Mouse (Mus musculus) thymus, postnatal 4 days (tissue): ENCODE data around the gene Klf13.

Source experiments
- DNase-seq: peaks from one replicate; pipeline ENCODE4 v3.0.0; 2021

The Klf13 gene

DNA sequence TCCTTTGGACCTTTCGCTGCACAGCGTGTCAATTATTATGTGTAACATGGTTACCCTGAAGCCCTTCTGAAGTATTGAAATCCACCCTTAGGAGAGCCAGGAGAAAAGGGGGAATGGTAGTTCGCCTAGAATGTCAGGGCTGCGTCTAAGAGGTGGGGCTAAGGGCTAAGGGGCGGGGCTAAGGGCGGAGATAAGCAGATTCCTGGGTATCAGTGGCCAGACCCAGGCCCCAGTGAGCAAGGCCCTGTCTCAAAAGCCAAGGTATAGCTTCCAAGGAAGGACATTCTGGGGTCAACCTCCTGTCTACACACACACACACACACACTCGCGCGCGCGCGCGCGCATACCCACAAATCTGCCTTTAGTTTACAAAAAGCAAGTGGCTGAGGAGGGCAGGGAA lies 61.1 kb downstream of the Klf13 start:
- no peak for DNase-seq

DNA sequence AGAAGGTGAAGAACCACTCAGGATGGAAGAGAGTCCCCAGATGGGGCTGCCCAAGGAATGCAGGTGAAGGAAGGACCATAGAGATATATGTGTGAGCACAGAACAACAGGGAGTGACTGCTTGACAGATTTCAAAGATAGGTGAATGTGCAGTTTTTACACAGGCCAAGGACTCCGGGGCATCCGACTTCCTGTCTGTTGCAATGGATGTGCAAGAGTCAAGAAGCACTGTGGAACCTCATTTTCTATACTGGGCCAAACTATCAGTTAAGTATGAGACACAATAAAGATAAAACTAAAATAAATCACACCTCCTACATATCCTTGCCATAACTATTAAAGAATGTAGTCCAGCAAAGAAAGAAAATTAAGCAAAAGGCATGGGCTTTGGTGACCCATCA lies 62.1 kb downstream of the Klf13 start:
- no peak for DNase-seq

DNA sequence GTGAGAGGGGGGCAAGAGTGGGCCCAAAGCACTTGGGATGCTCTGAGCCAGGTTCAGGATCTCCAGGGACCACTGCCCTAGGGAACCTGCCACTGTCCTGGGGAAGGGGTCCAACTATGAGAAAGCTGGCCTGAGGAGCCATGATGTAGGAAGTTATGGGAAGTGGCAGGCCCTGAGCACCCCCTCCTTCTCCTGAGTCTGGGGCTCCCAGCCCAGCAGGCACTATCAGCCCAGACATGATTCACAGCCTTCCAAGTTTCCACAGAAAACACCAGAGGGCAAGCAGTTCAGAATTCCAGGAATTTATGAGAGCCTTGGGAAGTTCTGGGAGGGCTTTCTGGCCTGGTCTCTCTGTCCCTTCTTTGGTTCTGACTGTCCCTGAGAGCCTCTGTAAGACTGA lies 63.0 kb downstream of the Klf13 start:
- DNase-seq, result no peak

DNA sequence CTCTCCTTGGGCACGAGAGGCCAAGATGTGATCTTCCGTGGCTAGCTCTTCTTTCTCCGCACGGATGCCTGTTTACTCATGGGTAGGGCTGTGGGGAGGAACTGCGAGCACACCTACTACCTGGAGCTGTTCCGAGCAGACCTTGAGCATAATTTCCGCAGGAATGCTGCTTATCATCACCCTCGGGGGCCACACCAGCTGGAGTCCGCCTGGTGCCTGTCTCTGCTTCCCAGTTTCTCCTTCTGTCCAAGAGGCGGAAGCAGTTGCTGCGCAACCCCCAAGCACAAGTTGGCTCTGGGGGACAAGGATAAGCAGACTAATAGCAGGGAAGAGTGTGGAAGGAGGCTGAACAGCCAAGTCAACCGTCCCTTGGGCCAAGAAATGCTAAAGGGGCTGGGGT lies 64.8 kb downstream of the Klf13 start:
- DNase-seq, result no peak

DNA sequence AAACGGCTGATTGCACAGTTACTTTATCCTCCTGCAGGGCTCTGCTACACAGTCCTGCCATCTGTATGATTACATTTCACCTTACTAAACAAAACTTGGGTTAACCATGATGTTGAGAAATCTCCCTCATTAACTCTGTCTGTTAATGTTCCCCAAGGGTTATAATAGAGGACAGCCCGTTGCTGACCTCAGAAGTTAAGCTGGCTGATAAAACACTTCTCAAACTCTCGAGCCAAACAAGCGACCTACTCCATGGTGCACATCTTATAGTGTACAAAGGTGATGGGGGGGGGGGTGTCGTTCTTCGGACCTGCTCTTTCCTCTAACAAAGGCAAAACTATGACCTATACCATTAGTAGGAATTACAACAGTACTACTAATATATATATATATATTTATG lies 67.0 kb downstream of the Klf13 start:
- no peak for DNase-seq

DNA sequence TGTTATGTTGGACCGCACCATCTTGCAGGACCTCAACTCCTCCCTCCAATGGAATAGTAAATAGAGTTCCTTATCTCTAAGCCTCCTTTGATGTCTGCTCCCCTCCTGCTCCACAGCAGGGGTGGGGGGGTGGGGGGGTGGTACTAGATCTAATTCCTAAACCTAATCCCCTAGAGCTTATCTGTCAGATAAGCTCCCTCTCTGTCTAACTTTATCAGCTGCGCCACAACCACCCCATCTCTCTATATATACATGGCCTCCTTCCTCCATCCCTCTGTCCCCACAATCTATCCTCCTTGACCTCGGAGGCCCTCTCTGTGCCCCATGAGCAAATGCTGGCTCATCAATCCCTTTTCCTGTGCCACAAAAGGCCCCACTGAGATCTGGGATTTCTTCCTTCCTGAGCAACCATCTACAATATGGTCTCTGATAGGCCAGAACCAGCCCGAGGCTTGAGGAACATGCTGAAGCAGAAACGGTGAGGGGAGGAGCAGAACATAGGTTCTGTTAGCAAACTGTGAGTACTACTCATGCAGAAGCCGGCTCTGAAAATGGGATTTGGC lies 70.3 kb downstream of the Klf13 start:
- DNase-seq, result no peak

DNA sequence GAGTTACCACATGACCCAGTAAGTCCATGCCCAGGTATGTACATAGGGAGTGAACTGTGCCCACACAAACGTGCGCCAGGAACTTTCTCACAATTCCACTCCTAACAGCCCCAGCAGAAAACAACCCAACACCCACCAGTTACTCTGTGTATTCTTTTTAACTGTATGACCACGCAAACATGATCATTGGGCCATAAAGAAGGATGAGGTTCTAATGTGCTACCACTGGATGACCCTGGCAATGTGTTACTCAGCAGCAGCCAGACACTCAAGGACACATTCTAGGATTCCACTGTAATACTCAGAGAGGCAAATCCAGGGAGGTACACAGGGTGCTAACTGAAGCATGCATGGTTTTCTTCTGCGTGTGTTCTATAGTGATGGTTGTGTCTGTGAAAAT lies 72.8 kb downstream of the Klf13 start:
- no peak for DNase-seq

DNA sequence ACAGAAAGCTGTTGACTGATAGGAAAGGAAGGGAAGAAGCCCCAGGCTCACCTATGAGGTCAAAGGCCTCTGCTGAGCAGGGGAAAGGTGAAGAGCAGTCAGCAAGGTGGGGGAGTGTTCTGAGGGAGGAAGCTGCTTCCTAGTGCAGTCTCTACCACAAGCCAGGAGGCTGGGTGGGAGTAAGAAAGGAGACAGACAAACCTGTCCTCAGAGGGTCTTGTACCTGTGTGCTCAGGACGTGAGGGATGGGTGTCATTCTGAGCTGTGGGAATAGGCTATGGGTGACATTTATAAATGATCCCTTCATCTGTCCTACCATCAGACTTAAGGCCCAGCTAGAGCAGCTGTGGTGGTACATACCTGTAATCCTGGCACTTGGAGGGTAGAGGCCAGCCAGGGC lies 75.7 kb downstream of the Klf13 start:
- no peak for DNase-seq

DNA sequence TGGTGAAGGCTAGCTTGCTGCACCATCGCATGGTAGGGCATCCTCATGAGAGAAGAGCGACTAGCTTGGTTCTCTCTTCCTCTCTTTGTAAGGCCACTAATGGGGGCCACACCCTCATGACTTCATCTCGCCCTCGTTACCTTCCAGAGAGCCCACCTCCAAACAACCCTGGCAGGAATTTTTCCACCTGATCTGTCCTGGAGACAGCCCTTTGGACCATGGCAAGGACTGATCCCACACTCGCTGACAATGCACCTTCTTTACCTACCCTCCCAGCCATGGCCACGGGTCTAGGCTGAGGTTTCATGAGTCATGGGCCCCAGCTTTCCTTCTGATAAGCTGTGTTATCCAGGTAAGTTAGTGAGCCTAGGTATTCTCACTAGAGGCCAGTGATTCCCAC lies 77.6 kb downstream of the Klf13 start:
- DNase-seq, result no peak

DNA sequence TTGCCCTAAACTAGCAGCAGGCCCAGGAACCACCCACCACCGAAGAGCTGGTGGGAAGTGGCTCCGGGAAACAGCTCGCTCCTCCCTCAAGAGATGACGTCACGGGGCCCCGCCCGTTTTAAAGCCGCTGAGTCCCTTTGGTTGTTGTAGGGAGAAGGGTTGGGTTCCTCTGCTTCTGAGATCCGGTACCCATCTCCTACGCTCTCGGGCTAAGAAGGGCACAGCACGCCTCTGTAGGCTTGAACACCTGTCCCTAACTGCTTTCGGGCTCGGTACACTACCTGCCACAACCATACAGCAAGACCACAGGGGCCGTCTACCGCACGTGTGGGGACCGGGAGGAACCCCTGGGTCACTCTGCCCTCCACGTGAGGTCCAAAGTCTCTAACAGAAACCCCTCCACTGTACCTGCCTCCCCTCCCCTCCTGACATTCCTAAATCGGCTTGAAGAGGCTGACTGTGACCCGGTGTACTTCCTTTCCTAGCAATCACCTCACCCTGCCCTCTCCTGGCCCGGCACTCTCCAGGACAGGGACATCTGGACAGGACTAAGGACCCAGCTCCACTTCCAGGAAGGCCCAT lies 80.1 kb downstream of the Klf13 start:
- DNase-seq, result peak; percentile 93

DNA sequence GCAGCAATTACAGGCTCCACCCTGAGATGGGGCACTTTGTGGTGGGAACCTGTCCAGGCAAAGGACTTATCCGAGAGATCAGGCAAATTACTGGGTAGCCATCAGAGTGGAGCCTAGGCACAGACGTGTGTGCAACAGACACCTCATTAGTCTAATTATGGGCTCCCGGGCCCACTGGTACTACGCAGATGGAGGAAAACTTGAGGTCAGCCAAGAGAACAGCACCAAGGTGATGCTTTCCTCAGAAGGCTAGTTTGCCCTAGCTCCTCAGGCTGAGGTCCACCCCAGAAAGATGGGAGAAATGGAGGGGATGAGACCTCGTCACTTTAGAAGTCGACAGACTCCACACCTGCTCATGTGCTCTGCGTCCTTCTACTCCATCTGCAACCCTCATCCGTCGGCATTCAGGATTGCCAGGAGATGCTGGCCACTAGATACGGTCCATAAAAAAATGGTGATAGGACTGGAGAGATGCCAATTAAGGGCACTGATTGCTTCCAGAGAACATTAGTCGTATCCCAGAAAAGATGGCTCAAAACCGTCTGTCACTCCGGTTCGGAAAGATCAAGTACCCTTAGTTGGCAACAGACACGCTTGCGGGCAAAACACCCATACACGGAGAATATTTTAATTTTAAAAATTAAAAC lies 80.8 kb downstream of the Klf13 start:
- DNase-seq, result no peak

DNA sequence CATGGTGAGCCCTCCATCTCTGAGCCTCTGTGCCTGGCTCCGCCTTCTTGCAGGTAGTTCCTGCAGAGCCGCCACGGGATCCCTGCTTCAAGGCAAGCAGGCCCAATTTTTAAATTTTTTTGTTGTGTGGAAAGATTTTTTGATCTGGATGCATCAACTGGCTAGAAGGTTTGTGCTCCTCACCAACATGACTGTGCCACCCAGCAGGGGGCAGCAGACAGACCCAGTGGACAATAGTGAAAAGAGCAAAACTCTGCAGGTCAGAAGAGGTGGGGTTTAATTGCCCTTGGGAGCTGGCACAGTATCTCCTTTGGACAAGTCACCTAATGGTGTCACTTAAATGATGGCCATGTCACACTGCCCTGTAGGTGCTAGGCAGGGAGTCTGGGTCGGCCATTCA lies 83.4 kb downstream of the Klf13 start:
- DNase-seq, result peak; percentile 94

DNA sequence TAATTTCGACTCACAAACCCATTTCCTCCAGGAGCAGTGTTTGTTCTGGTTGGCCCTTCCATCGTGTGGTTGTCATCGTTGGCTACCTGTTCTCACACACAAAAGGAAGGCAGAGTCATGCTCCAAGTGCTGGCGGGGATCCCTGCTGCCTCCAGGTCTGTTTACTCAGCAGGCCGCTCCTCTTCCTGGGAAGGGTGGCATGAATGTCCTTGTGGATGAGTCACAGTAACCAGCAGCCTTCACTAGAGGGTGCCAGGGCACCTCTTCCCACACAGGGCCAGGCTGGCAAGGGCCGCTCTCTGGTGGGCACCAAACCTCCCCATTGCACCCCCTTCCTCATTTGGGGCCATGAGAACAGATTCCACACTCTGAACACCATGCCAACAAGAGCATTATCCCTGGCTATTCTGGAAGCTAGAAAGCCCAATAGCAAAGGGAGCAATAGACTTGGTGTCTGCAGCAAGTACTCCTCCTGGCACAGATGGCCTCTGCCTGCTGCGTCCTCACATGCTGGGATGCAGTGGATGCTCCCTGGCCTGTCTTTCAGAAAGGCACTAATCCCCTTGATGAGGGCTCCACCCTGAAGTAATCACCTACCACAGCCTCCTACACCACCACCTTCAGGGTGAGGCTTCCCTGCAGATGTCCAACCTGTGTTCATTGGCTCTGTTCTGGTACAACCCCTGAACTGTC lies 86.7 kb downstream of the Klf13 start:
- peak; percentile 25 for DNase-seq
